Mouse (Mus musculus): ENCODE results near the gene Slc16a10. TPM values are rescaled to one million over a fixed set of nuclear protein-coding genes. Genes with fewer than 3 reads are reported as not detected.

Gene Slc16a10
- polyA plus RNA-seq, 2 experiments = 5.6 to 9.6 TPM

DNA sequence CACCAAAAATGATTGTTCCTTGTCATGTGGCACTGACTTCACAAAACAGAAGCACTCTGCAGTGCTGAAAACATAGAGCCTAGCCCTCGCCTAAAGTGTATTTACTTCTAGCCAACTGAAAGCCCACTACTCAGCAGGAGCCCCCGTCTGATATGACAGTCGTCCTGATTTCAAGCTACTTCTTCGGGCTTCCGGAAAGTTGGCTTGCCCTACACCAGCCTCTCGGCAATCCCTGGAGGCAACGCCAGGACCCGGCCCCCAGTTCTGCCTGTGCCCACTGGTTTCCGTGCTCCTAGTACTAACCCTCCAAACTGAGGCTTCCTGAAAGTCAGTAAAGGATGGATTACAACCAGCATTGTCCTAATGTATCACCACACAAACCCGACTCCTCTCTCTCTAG is 29.8 kb downstream of the Slc16a10 start:
- Histone ChIP-seq H3K4me3 (replicated peaks; ENCODE audit: low read length) (no peak overlapping the region), H3K9ac (ENCODE audit: low read depth, low read length, severe bottlenecking) (no peak overlapping the region), H3K9me3 (ENCODE audit: control insufficient read depth, low read length) (no peaks in the 10 kb centered on the region), H3K4me1 (ENCODE audit: control insufficient read depth, insufficient read depth, low read length) (no peaks in the 10 kb centered on the region), H3K27ac (replicated peaks; ENCODE audit: low read depth, low read length) (no peak overlapping the region), H3K4me2 (replicated peaks; ENCODE audit: low read depth, low read length, severe bottlenecking) (no peak overlapping the region), H3K27me3 (ENCODE audit: control insufficient read depth, insufficient read depth, low read length) (no peaks in the 10 kb centered on the region), H3K36me3 (ENCODE audit: control insufficient read depth, insufficient read depth, low read length) (no peaks in the 10 kb centered on the region)
- 89% methylated on average over 10 of the region's 10 CpGs for WGBS
- ATAC-seq (ENCODE audit: low FRiP score, low read depth) (no peak), DNase-seq (ENCODE audit: low spot score) (no peak)
- no peak for TF ChIP-seq POLR2A (IDR thresholded peaks at IDR 0.05; ENCODE audit: borderline replicate concordance, extremely low read depth, insufficient read depth, insufficient read length)

DNA sequence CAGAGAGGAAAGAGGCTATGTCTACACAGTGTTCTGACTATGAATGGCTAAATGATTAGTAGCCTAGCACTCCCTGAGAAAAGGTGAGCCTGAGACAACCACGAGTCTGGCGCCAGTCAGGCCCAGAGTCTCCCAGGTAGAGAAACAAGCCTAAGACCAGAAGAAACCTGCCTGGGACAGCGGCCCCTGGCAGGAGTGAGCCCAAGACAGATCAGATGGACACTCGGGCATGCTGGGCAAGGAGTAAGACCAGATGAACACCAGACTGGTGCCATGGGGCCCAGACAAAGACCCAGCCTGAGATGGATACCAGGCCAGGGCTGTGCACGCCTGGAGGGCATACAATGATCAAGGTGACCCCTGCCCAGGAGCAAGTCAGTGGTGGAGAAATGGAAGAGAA is 32.5 kb downstream of the Slc16a10 start:
- no peak overlapping the region for H3K9ac ChIP-seq (ENCODE audit: low read depth, low read length, severe bottlenecking)
- H3K4me2 ChIP-seq (replicated peaks; ENCODE audit: low read depth, low read length, severe bottlenecking) = no peak overlapping the region
- no peaks in the 10 kb centered on the region for H3K36me3 ChIP-seq (ENCODE audit: control insufficient read depth, insufficient read depth, low read length)
- H3K4me3 ChIP-seq (replicated peaks; ENCODE audit: low read length) = no peak overlapping the region
- no peak for ATAC-seq (ENCODE audit: low FRiP score, low read depth)
- H3K27ac ChIP-seq (replicated peaks; ENCODE audit: low read depth, low read length) = no peak overlapping the region
- no peaks in the 10 kb centered on the region for H3K9me3 ChIP-seq (ENCODE audit: control insufficient read depth, low read length)
- no peaks in the 10 kb centered on the region for H3K4me1 ChIP-seq (ENCODE audit: control insufficient read depth, insufficient read depth, low read length)
- no peaks in the 10 kb centered on the region for H3K27me3 ChIP-seq (ENCODE audit: control insufficient read depth, insufficient read depth, low read length)
- TF ChIP-seq POLR2A (IDR thresholded peaks at IDR 0.05; ENCODE audit: borderline replicate concordance, extremely low read depth, insufficient read depth, insufficient read length) = no peak
- WGBS = 86% methylated on average over 5 of the region's 5 CpGs
- no peak for DNase-seq (ENCODE audit: low spot score)

DNA sequence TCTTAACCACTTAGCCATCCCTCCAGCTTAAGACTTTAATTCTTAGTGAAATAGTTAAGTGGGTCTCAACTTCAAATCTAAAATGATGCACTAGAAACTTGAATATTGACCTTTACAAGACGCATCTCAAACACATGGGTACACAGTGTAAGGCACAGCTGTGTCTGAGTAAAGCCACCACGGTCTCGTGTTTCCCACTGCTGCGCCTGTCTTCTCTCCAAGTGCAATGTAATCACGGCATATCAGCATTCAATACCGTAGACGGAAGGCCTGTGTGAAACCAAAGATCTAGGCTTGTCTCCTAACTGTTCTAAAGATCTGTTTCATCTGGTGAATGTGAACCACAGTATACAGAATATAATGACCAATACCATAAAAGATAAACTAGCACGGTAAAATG is 33.1 kb downstream of the Slc16a10 start:
- no peak overlapping the region for H3K27ac ChIP-seq (replicated peaks; ENCODE audit: low read depth, low read length)
- ATAC-seq (ENCODE audit: low FRiP score, low read depth) = no peak
- H3K36me3 ChIP-seq (ENCODE audit: control insufficient read depth, insufficient read depth, low read length) = no peaks in the 10 kb centered on the region
- TF ChIP-seq POLR2A (IDR thresholded peaks at IDR 0.05; ENCODE audit: borderline replicate concordance, extremely low read depth, insufficient read depth, insufficient read length) = no peak
- H3K9me3 ChIP-seq (ENCODE audit: control insufficient read depth, low read length) = no peaks in the 10 kb centered on the region
- H3K4me1 ChIP-seq (ENCODE audit: control insufficient read depth, insufficient read depth, low read length) = no peaks in the 10 kb centered on the region
- WGBS = 68% methylated on average over 8 of the region's 8 CpGs
- H3K9ac ChIP-seq (ENCODE audit: low read depth, low read length, severe bottlenecking) = no peak overlapping the region
- H3K4me2 ChIP-seq (replicated peaks; ENCODE audit: low read depth, low read length, severe bottlenecking) = no peak overlapping the region
- H3K27me3 ChIP-seq (ENCODE audit: control insufficient read depth, insufficient read depth, low read length) = no peaks in the 10 kb centered on the region
- H3K4me3 ChIP-seq (replicated peaks; ENCODE audit: low read length) = no peak overlapping the region
- DNase-seq (ENCODE audit: low spot score) = no peak

DNA sequence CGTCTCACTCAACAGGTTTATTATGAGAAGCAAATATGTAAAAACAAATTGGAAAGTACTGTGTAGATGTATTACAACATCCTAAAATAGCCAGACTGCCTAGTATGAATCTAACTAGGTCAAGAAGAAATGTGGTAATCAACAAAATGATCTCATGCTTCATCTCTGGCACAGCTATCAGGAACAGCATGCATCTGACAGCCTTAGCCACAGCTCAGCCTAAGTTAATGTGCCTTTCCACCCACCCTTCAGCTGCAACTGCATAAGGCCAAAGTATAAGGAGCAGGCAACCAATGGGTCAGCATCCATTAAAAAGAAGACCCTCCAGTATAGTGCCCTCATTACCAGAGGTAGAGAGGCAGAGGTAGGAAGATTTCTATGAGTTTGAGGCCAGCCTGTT is 34.1 kb downstream of the Slc16a10 start:
- H3K27me3 ChIP-seq (ENCODE audit: control insufficient read depth, insufficient read depth, low read length) = no peaks in the 10 kb centered on the region
- H3K4me3 ChIP-seq (replicated peaks; ENCODE audit: low read length) = no peak overlapping the region
- no peak for ATAC-seq (ENCODE audit: low FRiP score, low read depth)
- 50% methylated on average over 1 of the region's 1 CpGs for WGBS
- peaks cover 4% of the 10 kb centered on the region for H3K4me1 ChIP-seq (ENCODE audit: control insufficient read depth, insufficient read depth, low read length)
- no peak overlapping the region for H3K4me2 ChIP-seq (replicated peaks; ENCODE audit: low read depth, low read length, severe bottlenecking)
- H3K9me3 ChIP-seq (ENCODE audit: control insufficient read depth, low read length) = no peaks in the 10 kb centered on the region
- no peak for DNase-seq (ENCODE audit: low spot score)
- H3K9ac ChIP-seq (ENCODE audit: low read depth, low read length, severe bottlenecking) = no peak overlapping the region
- H3K36me3 ChIP-seq (ENCODE audit: control insufficient read depth, insufficient read depth, low read length) = no peaks in the 10 kb centered on the region
- H3K27ac ChIP-seq (replicated peaks; ENCODE audit: low read depth, low read length) = no peak overlapping the region
- no peak for TF ChIP-seq POLR2A (IDR thresholded peaks at IDR 0.05; ENCODE audit: borderline replicate concordance, extremely low read depth, insufficient read depth, insufficient read length)

DNA sequence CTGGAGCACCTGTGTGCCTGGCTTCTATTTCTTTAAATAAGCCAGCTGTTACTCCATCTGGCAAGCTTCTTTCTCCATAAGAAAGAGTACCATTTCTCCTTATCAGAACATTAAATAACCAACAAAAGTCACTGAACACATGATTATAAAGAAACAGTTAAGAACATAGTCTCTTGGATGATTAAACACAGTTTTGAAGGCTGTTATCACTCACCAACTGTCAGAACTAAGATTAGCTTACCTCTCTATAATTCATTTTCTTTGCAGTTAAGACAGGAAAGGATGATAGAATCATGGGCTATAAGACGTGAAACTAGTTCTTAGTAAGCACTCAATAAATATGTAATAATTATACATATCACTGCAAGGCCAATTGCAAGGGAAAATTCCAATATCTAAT is 36.9 kb downstream of the Slc16a10 start:
- no peak for ATAC-seq (ENCODE audit: low FRiP score, low read depth)
- TF ChIP-seq POLR2A (IDR thresholded peaks at IDR 0.05; ENCODE audit: borderline replicate concordance, extremely low read depth, insufficient read depth, insufficient read length) = no peak
- Histone ChIP-seq H3K36me3 (ENCODE audit: control insufficient read depth, insufficient read depth, low read length) (no peaks in the 10 kb centered on the region), H3K9ac (ENCODE audit: low read depth, low read length, severe bottlenecking) (no peak overlapping the region), H3K4me1 (ENCODE audit: control insufficient read depth, insufficient read depth, low read length) (peaks cover 6% of the 10 kb centered on the region), H3K9me3 (ENCODE audit: control insufficient read depth, low read length) (no peaks in the 10 kb centered on the region), H3K4me2 (replicated peaks; ENCODE audit: low read depth, low read length, severe bottlenecking) (no peak overlapping the region), H3K4me3 (replicated peaks; ENCODE audit: low read length) (no peak overlapping the region), H3K27me3 (ENCODE audit: control insufficient read depth, insufficient read depth, low read length) (no peaks in the 10 kb centered on the region), H3K27ac (replicated peaks; ENCODE audit: low read depth, low read length) (no peak overlapping the region)
- no peak for DNase-seq (ENCODE audit: low spot score)
- 80% methylated on average over 1 of the region's 1 CpGs for WGBS

DNA sequence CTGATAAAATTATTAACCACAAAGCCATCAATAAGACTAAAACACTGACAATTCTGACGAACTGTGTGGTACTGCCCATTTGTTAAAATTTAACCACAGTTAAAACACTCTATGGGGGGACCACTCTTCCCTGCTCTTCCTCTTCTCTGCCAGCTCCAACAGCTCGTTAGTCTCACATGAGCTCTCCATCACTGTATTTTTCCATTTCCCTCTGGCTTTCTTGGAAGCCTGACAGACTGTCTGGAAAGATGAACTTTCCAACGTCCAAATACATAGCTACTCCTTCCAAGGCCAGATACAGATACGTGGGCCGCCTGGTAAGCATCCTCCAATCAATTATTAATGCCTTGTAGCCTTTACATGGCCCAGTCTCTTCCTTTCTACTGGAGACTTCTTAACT is 38.3 kb downstream of the Slc16a10 start:
- Histone ChIP-seq H3K4me1 (ENCODE audit: control insufficient read depth, insufficient read depth, low read length) (peaks cover 6% of the 10 kb centered on the region), H3K4me3 (replicated peaks; ENCODE audit: low read length) (no peak overlapping the region), H3K9ac (ENCODE audit: low read depth, low read length, severe bottlenecking) (no peak overlapping the region), H3K4me2 (replicated peaks; ENCODE audit: low read depth, low read length, severe bottlenecking) (no peak overlapping the region), H3K27ac (replicated peaks; ENCODE audit: low read depth, low read length) (no peak overlapping the region), H3K9me3 (ENCODE audit: control insufficient read depth, low read length) (no peaks in the 10 kb centered on the region), H3K36me3 (ENCODE audit: control insufficient read depth, insufficient read depth, low read length) (no peaks in the 10 kb centered on the region), H3K27me3 (ENCODE audit: control insufficient read depth, insufficient read depth, low read length) (no peaks in the 10 kb centered on the region)
- WGBS = 55% methylated on average over 5 of the region's 5 CpGs
- ATAC-seq (ENCODE audit: low FRiP score, low read depth) = no peak
- no peak for TF ChIP-seq POLR2A (IDR thresholded peaks at IDR 0.05; ENCODE audit: borderline replicate concordance, extremely low read depth, insufficient read depth, insufficient read length)
- DNase-seq (ENCODE audit: low spot score) = peak; percentile 50

Data from limb, embryonic 14.5 days (tissue).